Mouse (Mus musculus) midbrain, embryonic 13.5 days (tissue): ENCODE measurements around the gene Vwf. TPM values are rescaled to one million over a fixed set of nuclear protein-coding genes. Genes with fewer than 3 reads are reported as not detected.

Experiments
- ATAC-seq: fragments of 200-750 bp; cut with Nextera tagmentation; 2 replicates; pipeline ENCODE4 v1.8.0; 2017; ENCODE audit warnings: mild to moderate bottlenecking, moderate TSS enrichment, moderate library complexity
- H3K27ac ChIP-seq: fragments of 300-500 bp; sonication (generic); 2 replicates; pipeline ENCODE4 v1.5.1; 2015; ENCODE audit warnings: inconsistent platforms, mild to moderate bottlenecking, moderate library complexity
- H3K27me3 ChIP-seq: fragments of 300-500 bp; sonication (generic); 2 replicates; pipeline ENCODE4 v1.6.1; 2015; ENCODE audit warnings: mild to moderate bottlenecking, inconsistent platforms
- H3K36me3 ChIP-seq: fragments of 300-500 bp; sonication (generic); 2 replicates; pipeline ENCODE4 v1.6.1; 2015; ENCODE audit warnings: mild to moderate bottlenecking, inconsistent platforms
- H3K4me1 ChIP-seq: fragments of 300-500 bp; sonication (generic); replicated peaks from 2 replicates; pipeline ENCODE4 v1.6.1; 2015; ENCODE audit warnings: inconsistent platforms
- H3K4me2 ChIP-seq: fragments of 300-500 bp; sonication (generic); replicated peaks from 2 replicates; pipeline ENCODE4 v1.6.1; 2015; ENCODE audit warnings: moderate library complexity, mild to moderate bottlenecking, inconsistent platforms
- H3K4me3 ChIP-seq: fragments of 300-500 bp; sonication (generic); replicated peaks from 2 replicates; pipeline ENCODE4 v1.5.1; 2015; ENCODE audit warnings: mild to moderate bottlenecking, inconsistent platforms
- H3K9ac ChIP-seq: fragments of 300-500 bp; sonication (generic); replicated peaks from 2 replicates; pipeline ENCODE4 v1.6.1; 2015; ENCODE audit warnings: mild to moderate bottlenecking, inconsistent platforms
- H3K9me3 ChIP-seq: fragments of 300-500 bp; sonication (generic); 2 replicates; pipeline ENCODE4 v1.6.1; 2016; ENCODE audit warnings: mild to moderate bottlenecking, inconsistent platforms
- whole genome bisulfite sequencing: fragments of 180-500 bp; shearing (Covaris S2); methylation state at CpG from one replicate; pipeline ENCODE4 v1.1.7; 2015; 5-methylcytosine and 5-hydroxymethylcytosine counted together
- polyA plus RNA-seq: library from polyadenylated mRNA; unstranded; fragments of >200 nt; fragmentation: Nextera tagmentation; extraction: Ambion mirVana; gene quantifications from 2 replicates; pipeline ENCODE4 v1.2.1, GENCODE M21; 2015

Gene Vwf
- polyA plus RNA-seq, result 6.2 and 8.4 TPM in 2 replicates

- H3K27me3 ChIP-seq, result no peaks in the 10 kb centered on the region
- ATAC-seq, result no peak
- H3K9me3 ChIP-seq, result no peaks in the 10 kb centered on the region
- H3K9ac ChIP-seq, result no peak within 1 kb of the TSS
- no peaks in the 10 kb centered on the region for H3K4me1 ChIP-seq
- 93% methylated on average over 6 of the region's 6 CpGs for WGBS
- H3K4me3 ChIP-seq, result no peak within 1 kb of the TSS
- no peak within 1 kb of the TSS for H3K27ac ChIP-seq
- H3K4me2 ChIP-seq, result no peak within 1 kb of the TSS
- no peaks in the 10 kb centered on the region for H3K36me3 ChIP-seq
Measured at GRCm38 (mm10) chr6:125546474-125546873, at the start of gene Vwf. Gene Vwf (plus strand): TSS chr6:125546774.

GRCm38 (mm10) chr6:125498062-125498461 is 48.5 kb upstream of the Vwf start:
- 41% methylated on average over 5 of the region's 5 CpGs for WGBS

GRCm38 (mm10) chr6:125503186-125503802 is 43.3 kb upstream of the Vwf start:
- no peak overlapping the region for H3K9ac ChIP-seq
- H3K9me3 ChIP-seq, result no peaks in the 10 kb centered on the region
- ATAC-seq, result no peak
- no peak overlapping the region for H3K4me2 ChIP-seq
- H3K36me3 ChIP-seq, result no peaks in the 10 kb centered on the region
- 95% methylated on average over 11 of the region's 11 CpGs for whole genome bisulfite sequencing
- H3K4me1 ChIP-seq, result no peaks in the 10 kb centered on the region
- H3K27ac ChIP-seq, result no peak overlapping the region
- no peak overlapping the region for H3K4me3 ChIP-seq
- no peaks in the 10 kb centered on the region for H3K27me3 ChIP-seq

More at GRCm38 (mm10) chr6:125498062-125498461, 48.5 kb upstream of the Vwf start:
- Histone ChIP-seq H3K4me2 (no peak overlapping the region), H3K36me3 (no peaks in the 10 kb centered on the region), H3K4me3 (no peak overlapping the region), H3K27me3 (peaks cover 32% of the 10 kb centered on the region), H3K4me1 (peaks cover 16% of the 10 kb centered on the region), H3K27ac (no peak overlapping the region), H3K9me3 (no peaks in the 10 kb centered on the region), H3K9ac (no peak overlapping the region)
- no peak for ATAC-seq

GRCm38 (mm10) chr6:125504622-125505355 is 41.8 kb upstream of the Vwf start:
- Histone ChIP-seq H3K27me3 (no peaks in the 10 kb centered on the region), H3K9ac (no peak overlapping the region), H3K9me3 (no peaks in the 10 kb centered on the region), H3K27ac (no peak overlapping the region), H3K4me2 (no peak overlapping the region), H3K4me3 (no peak overlapping the region), H3K4me1 (no peaks in the 10 kb centered on the region), H3K36me3 (no peaks in the 10 kb centered on the region)
- 45% methylated on average over 3 of the region's 3 CpGs for WGBS
- no peak for ATAC-seq

- Histone ChIP-seq H3K27me3 (no peaks in the 10 kb centered on the region), H3K36me3 (no peaks in the 10 kb centered on the region), H3K4me3 (no peak overlapping the region), H3K4me1 (no peaks in the 10 kb centered on the region), H3K4me2 (no peak overlapping the region), H3K9me3 (no peaks in the 10 kb centered on the region), H3K9ac (no peak overlapping the region), H3K27ac (no peak overlapping the region)
- no peak for ATAC-seq
- 88% methylated on average over 4 of the region's 4 CpGs for WGBS
Measured at GRCm38 (mm10) chr6:125506427-125506826, 40.1 kb upstream of the Vwf start.

- no peak overlapping the region for H3K9ac ChIP-seq
Measured at GRCm38 (mm10) chr6:125509783-125510182, 36.8 kb upstream of the Vwf start.

GRCm38 (mm10) chr6:125510645-125511044 is 35.9 kb upstream of the Vwf start:
- H3K9ac ChIP-seq, result no peak overlapping the region
- no peak overlapping the region for H3K4me3 ChIP-seq
- H3K36me3 ChIP-seq, result no peaks in the 10 kb centered on the region
- H3K4me2 ChIP-seq, result no peak overlapping the region
- H3K27me3 ChIP-seq, result no peaks in the 10 kb centered on the region
- H3K9me3 ChIP-seq, result no peaks in the 10 kb centered on the region
- ATAC-seq, result no peak
- no peak overlapping the region for H3K27ac ChIP-seq
- no peaks in the 10 kb centered on the region for H3K4me1 ChIP-seq

More at GRCm38 (mm10) chr6:125509783-125510182, 36.8 kb upstream of the Vwf start:
- Histone ChIP-seq H3K9me3 (no peaks in the 10 kb centered on the region), H3K4me3 (no peak overlapping the region), H3K4me2 (no peak overlapping the region), H3K27me3 (no peaks in the 10 kb centered on the region), H3K36me3 (no peaks in the 10 kb centered on the region), H3K27ac (no peak overlapping the region), H3K4me1 (no peaks in the 10 kb centered on the region)
- 87% methylated on average over 3 of the region's 3 CpGs for WGBS
- no peak for ATAC-seq

- no peak overlapping the region for H3K9ac ChIP-seq
- H3K27ac ChIP-seq, result no peak overlapping the region
- no peaks in the 10 kb centered on the region for H3K27me3 ChIP-seq
- no peaks in the 10 kb centered on the region for H3K36me3 ChIP-seq
- no peak overlapping the region for H3K4me2 ChIP-seq
- no peaks in the 10 kb centered on the region for H3K9me3 ChIP-seq
- no peak for ATAC-seq
- no peaks in the 10 kb centered on the region for H3K4me1 ChIP-seq
- no peak overlapping the region for H3K4me3 ChIP-seq
- 88% methylated on average over 7 of the region's 7 CpGs for WGBS
Measured at GRCm38 (mm10) chr6:125511196-125511595, 35.4 kb upstream of the Vwf start.

GRCm38 (mm10) chr6:125512950-125513596 is 33.5 kb upstream of the Vwf start:
- no peaks in the 10 kb centered on the region for H3K36me3 ChIP-seq
- H3K4me3 ChIP-seq, result no peak overlapping the region
- no peak overlapping the region for H3K27ac ChIP-seq
- no peaks in the 10 kb centered on the region for H3K27me3 ChIP-seq
- no peak overlapping the region for H3K4me2 ChIP-seq
- H3K9ac ChIP-seq, result no peak overlapping the region
- WGBS, result 68% methylated on average over 6 of the region's 6 CpGs
- ATAC-seq, result no peak
- no peaks in the 10 kb centered on the region for H3K4me1 ChIP-seq
- H3K9me3 ChIP-seq, result no peaks in the 10 kb centered on the region

GRCm38 (mm10) chr6:125515503-125516315 is 30.9 kb upstream of the Vwf start:
- no peaks in the 10 kb centered on the region for H3K4me1 ChIP-seq
- no peak overlapping the region for H3K4me3 ChIP-seq
- no peak overlapping the region for H3K27ac ChIP-seq
- no peaks in the 10 kb centered on the region for H3K36me3 ChIP-seq
- 84% methylated on average over 11 of the region's 11 CpGs for WGBS
- ATAC-seq, result no peak
- no peak overlapping the region for H3K9ac ChIP-seq
- no peaks in the 10 kb centered on the region for H3K27me3 ChIP-seq
- H3K4me2 ChIP-seq, result no peak overlapping the region
- H3K9me3 ChIP-seq, result no peaks in the 10 kb centered on the region

GRCm38 (mm10) chr6:125521558-125522193 is 24.9 kb upstream of the Vwf start:
- no peak overlapping the region for H3K27ac ChIP-seq
- H3K4me2 ChIP-seq, result no peak overlapping the region
- H3K4me1 ChIP-seq, result no peaks in the 10 kb centered on the region
- 68% methylated on average over 5 of the region's 5 CpGs for WGBS
- no peak overlapping the region for H3K4me3 ChIP-seq
- no peak for ATAC-seq
- no peaks in the 10 kb centered on the region for H3K36me3 ChIP-seq
- H3K9ac ChIP-seq, result no peak overlapping the region
- no peaks in the 10 kb centered on the region for H3K27me3 ChIP-seq
- no peaks in the 10 kb centered on the region for H3K9me3 ChIP-seq
